Mouse (Mus musculus): Measurements from ENCODE around the gene Dus2.
A peak's percentile ranks its signal among the peaks of the same experiment; 100 is the strongest.
"Not testable (repeated sequence)": the region's sequence is repeated elsewhere in the genome, so short reads cannot be mapped to it uniquely, and the experiment has no call there.

The Dus2 gene

GRCm38 (mm10) chr8:105988546-105988945 is 2.6 kb upstream of the Dus2 start:
- no peak for DNase-seq (ENCODE audit: low read depth in 1 of 2, low spot score in 2 of 2)

GRCm38 (mm10) chr8:105991546-105991945 is 409 bp downstream of the Dus2 start:
- no peak for DNase-seq (ENCODE audit: low read depth in 1 of 2, low spot score in 2 of 2)

DNA sequence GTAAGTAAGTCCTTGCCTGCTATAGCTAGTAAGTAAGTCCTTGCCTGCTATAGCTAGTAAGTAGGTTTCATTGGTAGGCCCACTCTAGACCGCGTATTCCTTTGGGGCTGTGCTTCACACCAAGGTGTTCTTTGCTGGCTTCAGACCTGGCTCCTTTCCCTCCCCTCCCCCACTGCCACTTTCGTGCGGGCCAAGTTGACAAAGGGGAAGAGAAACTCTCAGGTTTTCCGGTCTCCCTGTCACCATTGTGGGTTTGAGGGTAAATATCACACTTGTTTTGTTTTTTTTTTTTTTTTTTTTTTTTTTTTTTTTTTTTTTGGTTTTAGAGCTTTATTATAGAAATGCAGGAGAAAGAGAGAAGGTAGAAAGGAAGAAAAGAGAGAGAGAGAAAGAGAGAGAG is 1.4 kb downstream of the Dus2 start:
- no peak for DNase-seq (ENCODE audit: low read depth in 1 of 2, low spot score in 2 of 2)

DNA sequence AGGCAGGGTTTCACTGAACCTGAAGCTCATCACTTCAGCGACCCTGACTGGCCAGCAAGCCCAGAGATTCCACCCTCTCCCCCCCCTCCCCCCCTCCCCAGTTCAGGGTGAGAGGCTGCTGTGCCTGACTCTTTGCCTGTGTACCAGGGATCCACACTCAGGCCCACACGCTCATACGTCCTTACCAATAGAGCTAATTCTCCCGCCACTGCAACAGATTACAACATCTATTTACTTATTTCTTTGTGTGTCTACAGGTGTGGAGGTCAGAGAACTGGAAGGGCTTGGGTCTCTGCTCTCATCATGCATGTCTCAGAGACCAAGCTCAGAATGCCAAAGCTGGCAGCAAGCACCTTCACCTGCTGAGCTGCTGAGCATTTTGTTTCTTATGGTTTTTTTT is 2.1 kb downstream of the Dus2 start:
- no peak for DNase-seq (ENCODE audit: low read depth in 1 of 2, low spot score in 2 of 2)

GRCm38 (mm10) chr8:105996359-105996758 is 5.2 kb downstream of the Dus2 start:
- DNase-seq (ENCODE audit: low read depth in 1 of 2, low spot score in 2 of 2) = peak in 1 of 2 experiments; percentile 26

DNA sequence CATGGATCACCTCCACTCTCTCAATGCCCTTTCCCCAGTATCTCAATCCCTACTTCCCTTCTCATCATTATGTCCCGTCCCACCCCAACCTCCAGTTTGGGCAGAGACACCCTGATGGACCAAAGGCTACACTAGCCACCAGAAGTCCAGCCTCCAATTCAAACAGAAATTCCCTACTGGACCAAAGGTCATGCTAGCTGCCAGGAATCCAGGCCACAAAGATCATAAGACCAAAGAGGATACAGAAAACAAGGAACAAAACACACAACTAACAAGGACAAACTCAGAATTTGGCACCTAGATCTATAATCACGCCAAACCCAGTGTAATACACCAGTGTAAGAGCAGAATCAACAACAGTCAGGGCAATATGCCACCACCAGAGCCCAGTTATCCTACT is 7.8 kb downstream of the Dus2 start:
- no peak for DNase-seq (ENCODE audit: low read depth in 1 of 2, low spot score in 2 of 2)

- DNase-seq (ENCODE audit: low read depth in 1 of 2, low spot score in 2 of 2) = no peak
These were observed 10.8 kb downstream of the Dus2 start for GRCm38 (mm10) chr8:106001908-106002307.

DNA sequence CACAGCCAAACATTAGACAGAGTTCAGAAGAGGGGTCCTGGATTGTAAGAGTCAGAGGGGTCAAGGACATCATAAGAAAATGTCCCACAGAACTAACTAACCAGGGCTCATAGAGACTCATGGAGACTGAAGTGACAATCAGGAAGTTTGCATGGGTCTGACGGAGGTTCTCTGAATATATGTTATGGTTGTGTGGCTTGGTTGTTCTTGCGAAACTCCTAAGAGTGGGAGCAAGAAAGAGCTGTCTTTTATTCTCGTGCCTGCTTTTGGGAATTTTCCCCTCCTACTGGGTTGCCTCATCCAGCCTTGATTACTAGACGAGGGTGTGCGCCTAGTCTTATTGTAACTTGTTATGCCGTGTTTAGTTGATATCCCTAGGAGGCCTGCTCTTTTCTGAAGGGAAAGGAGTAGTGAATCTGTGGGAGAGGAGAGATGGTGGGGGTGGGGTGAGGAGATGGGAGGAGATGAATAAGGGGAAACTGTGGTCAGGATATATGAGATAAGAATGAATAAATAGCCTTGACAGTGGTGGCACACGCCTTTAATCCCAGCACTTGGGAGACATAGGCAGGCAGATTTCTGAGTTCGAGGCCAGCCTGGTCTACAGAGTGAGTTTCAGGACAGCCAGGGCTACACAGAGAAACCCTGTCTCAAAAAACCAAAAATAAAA is 13.5 kb downstream of the Dus2 start:
- DNase-seq (ENCODE audit: low read depth in 1 of 2, low spot score in 2 of 2) = no peak

- no peak for DNase-seq (ENCODE audit: low read depth in 1 of 2, low spot score in 2 of 2)
These were observed 14.7 kb downstream of the Dus2 start, which contains the start of gene Dpep2nb for GRCm38 (mm10) chr8:106005875-106006274. Dpep2nb (minus strand) TSS chr8:106005975.

DNA sequence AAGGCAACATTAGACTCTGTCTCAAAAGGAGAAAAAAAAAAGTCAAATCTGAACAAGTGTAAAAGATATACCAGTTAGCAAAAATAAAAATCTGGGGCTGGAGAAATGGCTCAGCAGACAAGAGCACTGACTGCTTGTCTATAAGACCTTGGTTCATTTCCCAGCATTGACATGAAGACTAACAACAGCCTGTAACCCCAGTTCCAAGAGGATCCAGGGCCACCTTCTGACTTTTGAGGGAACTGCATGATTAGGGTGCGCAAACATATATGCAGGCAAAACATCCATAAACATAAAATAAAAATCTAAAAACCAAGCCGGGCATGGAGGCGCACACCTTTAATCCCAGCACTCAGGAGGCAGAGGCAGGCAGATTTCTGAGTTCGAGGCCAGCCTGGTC is 15.3 kb downstream of the Dus2 start:
- no peak for DNase-seq (ENCODE audit: low read depth in 1 of 2, low spot score in 2 of 2)

- DNase-seq (ENCODE audit: low read depth in 1 of 2, low spot score in 2 of 2) = no peak
These were observed 16.0 kb downstream of the Dus2 start for GRCm38 (mm10) chr8:106007135-106007534.

DNA sequence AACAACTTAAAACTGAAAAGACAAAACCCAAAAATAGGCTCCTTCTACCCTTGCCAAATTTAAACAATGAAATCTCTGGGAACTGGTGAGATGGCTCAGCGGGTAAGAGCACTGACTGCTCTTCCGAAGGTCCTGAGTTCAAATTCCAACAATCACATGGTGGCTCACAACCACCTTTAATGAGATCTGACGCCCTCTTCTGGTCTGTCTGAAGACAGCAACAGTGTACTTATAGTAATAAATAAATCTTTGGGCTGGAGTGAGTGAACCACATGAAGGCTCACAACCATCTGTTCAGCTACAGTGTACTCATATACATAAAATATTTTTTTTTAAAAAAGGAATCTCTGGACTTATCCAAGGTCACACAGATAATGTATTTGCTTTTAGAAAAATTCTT is 16.8 kb downstream of the Dus2 start:
- not testable (repeated sequence) for DNase-seq (ENCODE audit: low read depth in 1 of 2, low spot score in 2 of 2)

GRCm38 (mm10) chr8:106010748-106011642 is 19.9 kb downstream of the Dus2 start:
- peak; percentile 66 to 78 for DNase-seq (ENCODE audit: low read depth in 1 of 2, low spot score in 2 of 2)

DNA sequence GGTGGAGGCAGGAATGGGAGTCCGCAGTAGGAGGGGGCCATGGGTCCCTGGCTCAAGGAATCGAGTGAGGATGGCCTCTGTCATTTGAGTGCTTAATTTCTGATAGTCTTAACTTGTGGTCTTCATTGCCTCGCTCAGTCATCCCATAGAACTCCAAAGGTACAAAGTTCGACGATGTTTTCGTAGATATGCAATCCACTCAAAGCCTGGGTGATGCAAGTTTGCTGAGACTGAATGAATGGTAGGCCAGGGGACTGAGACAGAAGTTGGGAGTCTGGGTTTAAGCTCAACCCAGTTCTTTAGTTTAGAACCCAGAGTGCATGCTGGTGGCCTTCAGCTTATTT is 20.5 kb downstream of the Dus2 start, which contains the start of gene Ddx28:
TSS of gene Ddx28 (minus strand) at position 240 of the 344 bp plus-strand sequence.
- no peak for DNase-seq (ENCODE audit: low read depth in 1 of 2, low spot score in 2 of 2)

- not testable (repeated sequence) for DNase-seq (ENCODE audit: low read depth in 1 of 2, low spot score in 2 of 2)
These were observed 21.1 kb downstream of the Dus2 start for GRCm38 (mm10) chr8:106012203-106012602.

DNA sequence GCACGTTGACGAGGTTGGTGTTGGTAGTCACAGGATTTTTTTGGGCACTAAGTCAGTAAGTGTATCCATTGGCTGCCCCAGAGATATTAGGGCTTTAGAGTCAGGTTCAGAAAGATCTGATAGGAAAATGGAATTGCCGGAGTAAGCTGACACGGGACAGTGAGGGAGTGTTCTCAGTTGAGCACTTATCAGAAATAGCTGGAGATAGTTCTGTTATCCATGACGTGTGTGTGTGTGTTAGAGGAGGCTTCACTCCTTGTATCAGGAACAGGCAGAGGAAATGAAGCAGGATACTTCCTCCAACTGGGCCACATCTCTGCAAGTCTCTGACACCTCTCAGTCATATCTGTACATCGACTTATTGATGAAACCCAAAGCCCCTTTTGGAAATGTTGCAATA is 25.1 kb downstream of the Dus2 start:
- DNase-seq (ENCODE audit: low read depth in 1 of 2, low spot score in 2 of 2) = no peak

DNA sequence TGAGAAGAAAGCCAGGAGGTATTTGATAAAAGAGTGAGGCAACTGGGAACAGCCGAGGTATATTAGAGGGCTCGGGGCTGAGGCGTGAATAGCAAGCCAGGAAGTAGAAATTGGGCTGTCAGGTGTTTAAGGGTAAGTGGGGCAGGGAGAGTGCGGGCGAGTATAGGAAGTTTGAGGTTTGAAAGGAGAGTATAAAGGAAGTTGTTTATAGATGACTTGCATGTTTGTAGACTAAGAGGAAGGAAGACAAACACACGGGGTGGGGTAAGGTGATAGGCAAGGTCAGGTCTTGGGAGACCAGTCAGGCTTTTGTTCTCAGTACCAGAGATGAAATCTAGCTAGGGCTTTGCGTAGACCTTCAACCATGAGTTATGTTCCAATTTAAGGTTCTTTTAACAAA is 26.0 kb downstream of the Dus2 start:
- DNase-seq (ENCODE audit: low read depth in 1 of 2, low spot score in 2 of 2) = no peak

DNA sequence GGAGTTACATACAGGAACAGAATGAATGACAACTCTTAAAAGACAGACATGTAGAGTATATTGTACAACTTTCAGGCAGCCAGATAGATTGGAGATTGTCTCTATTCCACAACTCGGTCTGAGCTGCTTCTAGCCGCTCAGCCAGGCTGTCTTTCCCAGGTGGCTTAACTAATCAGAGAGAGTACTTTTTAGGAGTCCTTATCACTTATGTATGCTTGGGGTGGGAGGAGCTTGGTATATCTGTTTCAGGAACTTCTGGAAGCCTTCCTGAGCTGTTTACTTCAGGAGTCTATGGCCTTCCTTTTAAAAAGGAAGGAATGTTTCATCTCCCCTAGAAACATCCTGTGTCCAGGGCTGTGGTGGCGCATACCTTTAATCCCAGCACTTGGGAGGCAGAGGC is 26.9 kb downstream of the Dus2 start:
- DNase-seq (ENCODE audit: low read depth in 1 of 2, low spot score in 2 of 2) = no peak

- peak in 1 of 2 experiments; percentile 64 for DNase-seq (ENCODE audit: low read depth in 1 of 2, low spot score in 2 of 2)
These were observed 31.3 kb downstream of the Dus2 start for GRCm38 (mm10) chr8:106022483-106022882.

GRCm38 (mm10) chr8:106038721-106039120 is 47.6 kb downstream of the Dus2 start:
- DNase-seq (ENCODE audit: low read depth in 1 of 2, low spot score in 2 of 2) = no peak

GRCm38 (mm10) chr8:106039605-106040004 is 48.5 kb downstream of the Dus2 start:
- peak; percentile 16 to 50 for DNase-seq (ENCODE audit: low read depth in 1 of 2, low spot score in 2 of 2)

- DNase-seq (ENCODE audit: low read depth in 1 of 2, low spot score in 2 of 2) = no peak
These were observed 49.1 kb downstream of the Dus2 start for GRCm38 (mm10) chr8:106040218-106040617.
